In genomic region chr17:8051247-8051646, GRCm38 (mm10) we compare ENCODE assay signal across 8 mouse cellular contexts.
DNase-seq lines count a peak whose midpoint lies in the region; ATAC-seq and TF ChIP-seq lines count a peak whose summit lies in the region.
"Not testable (repeated sequence)": the region's sequence is repeated elsewhere in the genome, so short reads cannot be mapped to it uniquely, and the experiment has no call there.

No protein-coding gene starts in this region.

- whole genome bisulfite sequencing in heart, embryonic 10.5 days, result 34% methylated on average over 3 of the region's 3 CpGs
- 18% methylated on average over 3 of the region's 3 CpGs for WGBS in kidney, postnatal 0 days
- WGBS in limb, embryonic 14.5 days, result 29% methylated on average over 3 of the region's 3 CpGs
- 20% methylated on average over 3 of the region's 3 CpGs for WGBS in stomach, postnatal 0 days

- ATAC-seq in kidney, postnatal 0 days (replicated peaks; ENCODE audit: low FRiP score, low read depth), result not testable (repeated sequence)
- peak; percentile 50; the same call in 1 of the 2 replicates for ATAC-seq in limb, embryonic 14.5 days (ENCODE audit: low FRiP score, low read depth)
- peak; percentile 65; the same call in 1 of the 2 replicates for ATAC-seq in stomach, postnatal 0 days (ENCODE audit: low FRiP score, low TSS enrichment)

- not testable (repeated sequence) for H3K36me3 ChIP-seq in heart, embryonic 10.5 days; kidney, postnatal 0 days (ENCODE audit: insufficient read depth, low read length); limb, embryonic 14.5 days (ENCODE audit: control insufficient read depth, insufficient read depth, low read length); stomach, postnatal 0 days (ENCODE audit: control insufficient read depth, insufficient read depth, low read length)

- H3K27me3 ChIP-seq in heart, embryonic 10.5 days (ENCODE audit: insufficient read depth, poor library complexity, severe bottlenecking); kidney, postnatal 0 days (ENCODE audit: insufficient read depth, low read length); limb, embryonic 14.5 days (ENCODE audit: control insufficient read depth, insufficient read depth, low read length); stomach, postnatal 0 days (ENCODE audit: control insufficient read depth, insufficient read depth, low read length): not testable (repeated sequence)

- H3K9ac ChIP-seq in kidney, postnatal 0 days (ENCODE audit: low read depth, low read length); limb, embryonic 14.5 days (ENCODE audit: low read depth, low read length, severe bottlenecking); stomach, postnatal 0 days (ENCODE audit: low read length): not testable (repeated sequence)

- H3K27ac ChIP-seq in heart, embryonic 10.5 days; kidney, postnatal 0 days; limb, embryonic 14.5 days (replicated peaks; ENCODE audit: low read depth, low read length); stomach, postnatal 0 days (replicated peaks): not testable (repeated sequence)

- not testable (repeated sequence) for TF ChIP-seq POLR2A in brain, embryonic 14.5 days (IDR thresholded peaks at IDR 0.05; ENCODE audit: borderline replicate concordance, extremely low read depth, insufficient read depth, insufficient read length, poor library complexity, severe bottlenecking); limb, embryonic 14.5 days (IDR thresholded peaks at IDR 0.05; ENCODE audit: borderline replicate concordance, extremely low read depth, insufficient read depth, insufficient read length)

- not testable (repeated sequence) for H3K9me3 ChIP-seq in heart, embryonic 10.5 days; kidney, postnatal 0 days (replicated peaks; ENCODE audit: low read length); limb, embryonic 14.5 days (ENCODE audit: control insufficient read depth, low read length); stomach, postnatal 0 days (ENCODE audit: control insufficient read depth, low read length)

- 0 out of 2 replicates have a peak, but pooled peaks have one; percentile 16 for TF ChIP-seq CTCF in brain, embryonic 14.5 days (IDR thresholded peaks at IDR 0.05; ENCODE audit: borderline replicate concordance, extremely low read depth, insufficient read depth, insufficient read length)
- TF ChIP-seq CTCF in kidney, postnatal 0 days (IDR thresholded peaks at IDR 0.05; ENCODE audit: low read depth), result peak; percentile 63
- peak; percentile 68 for TF ChIP-seq CTCF in stomach, postnatal 0 days (IDR thresholded peaks at IDR 0.05; ENCODE audit: low read depth)

- DNase-seq in CD4-positive helper T cell, adult 2 months (ENCODE audit: low read depth, low spot score), result peak; percentile 58
- DNase-seq in brain, embryonic 14.5 days (ENCODE audit: low read depth), result peak; percentile 61
- DNase-seq in fibroblast of lung, adult 2 months (ENCODE audit: low read depth), result peak; percentile 3
- peak; percentile 17 for DNase-seq in heart, embryonic 10.5 days (ENCODE audit: low spot score)
- peak; percentile 50 for DNase-seq in kidney, postnatal 0 days (ENCODE audit: low spot score)
- peak; percentile 4 for DNase-seq in limb, embryonic 14.5 days (ENCODE audit: low spot score)
- DNase-seq in neural tube, embryonic 10.5 days (ENCODE audit: extremely low spot score, low spot score), result peak; percentile 23
- DNase-seq in stomach, postnatal 0 days (ENCODE audit: low spot score), result peak; percentile 13

- not testable (repeated sequence) for H3K4me2 ChIP-seq in kidney, postnatal 0 days (ENCODE audit: low read length); limb, embryonic 14.5 days (replicated peaks; ENCODE audit: low read depth, low read length, severe bottlenecking); stomach, postnatal 0 days (replicated peaks; ENCODE audit: low read depth)

- not testable (repeated sequence) for H3K4me3 ChIP-seq in heart, embryonic 10.5 days; kidney, postnatal 0 days (replicated peaks; ENCODE audit: low read depth, low read length); limb, embryonic 14.5 days (replicated peaks; ENCODE audit: low read length); stomach, postnatal 0 days (ENCODE audit: low read depth, low read length)

- TF ChIP-seq EP300 in stomach, postnatal 0 days (optimal IDR thresholded peaks at IDR 0.05), result not testable (repeated sequence)

- H3K4me1 ChIP-seq in heart, embryonic 10.5 days; kidney, postnatal 0 days (replicated peaks; ENCODE audit: insufficient read depth, low read length); limb, embryonic 14.5 days (ENCODE audit: control insufficient read depth, insufficient read depth, low read length); stomach, postnatal 0 days (replicated peaks; ENCODE audit: control insufficient read depth, insufficient read depth): not testable (repeated sequence)

Comparison
In these comparisons a context has a peak if more than half of its experiments do, and no peak if none do; other contexts are left out.
1. DNase-seq: peak in every context shown above with its lines; median percentile 61 in brain, embryonic 14.5 days; 58 in CD4-positive helper T cell, adult 2 months; 50 in kidney, postnatal 0 days; 23 in neural tube, embryonic 10.5 days; 17 in heart, embryonic 10.5 days; 13 in stomach, postnatal 0 days; 4 in limb, embryonic 14.5 days; 3 in fibroblast of lung, adult 2 months.
2. CTCF ChIP-seq: peak in every context shown above with its lines; median percentile 68 in stomach, postnatal 0 days; 63 in kidney, postnatal 0 days; 16 in brain, embryonic 14.5 days.